ENCODE assay signal across 8 mouse cellular contexts in the genomic region with DNA sequence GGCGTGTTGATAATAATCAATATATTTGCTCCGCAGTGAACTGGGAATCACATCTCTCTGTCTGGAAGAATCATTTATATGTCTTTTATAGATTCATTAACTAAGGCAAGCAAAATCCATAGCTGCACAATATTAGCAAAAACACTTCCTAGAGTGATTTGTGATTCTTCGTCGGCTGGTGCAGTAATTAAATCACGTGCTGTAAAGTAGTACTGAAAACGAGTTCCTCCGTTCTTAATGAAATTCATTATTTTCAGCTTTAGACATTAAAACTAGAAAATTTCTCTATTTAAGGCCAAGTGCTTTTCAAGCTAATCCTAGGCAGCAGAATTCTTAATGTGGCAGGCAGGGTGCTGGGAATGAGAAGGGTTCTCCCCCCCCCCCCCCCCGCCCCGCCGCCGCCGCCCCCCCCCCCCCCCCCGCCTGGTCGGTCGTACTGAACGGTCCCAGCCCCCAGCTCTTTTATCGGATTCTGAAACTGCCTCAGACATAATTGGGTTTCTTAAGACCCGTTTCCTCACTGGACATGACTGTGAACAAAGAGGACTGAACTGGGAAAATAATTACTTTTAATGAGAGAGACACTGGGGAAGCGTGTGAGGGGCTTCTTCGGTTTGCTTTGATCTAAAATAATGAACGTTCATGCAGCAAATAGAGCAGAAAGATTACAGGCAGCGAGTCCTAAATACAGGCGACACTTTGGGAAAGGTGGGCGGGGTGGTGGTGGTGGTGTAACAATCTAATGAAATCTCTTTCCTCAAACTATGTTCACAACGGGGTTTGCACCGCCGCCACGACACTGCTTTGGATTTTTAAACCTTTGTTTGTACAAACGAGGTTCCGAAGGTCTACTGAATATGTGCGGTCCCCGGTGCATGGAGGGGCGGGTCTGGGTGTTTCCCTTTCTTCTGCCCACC.
DNase-seq lines count a peak whose midpoint lies in the region; ATAC-seq and TF ChIP-seq lines count a peak whose summit lies in the region.

No protein-coding gene starts in this region.

- TF ChIP-seq CTCF in cerebellum, adult 2 months (IDR thresholded peaks at IDR 0.05; ENCODE audit: borderline replicate concordance, insufficient read depth, low read depth, low read length) = no peak

- DNase-seq in cerebellum, adult 2 months = no peak
- DNase-seq in cerebellum, adult 8-10 months = no peak
- DNase-seq in lung, postnatal 25 days (ENCODE audit: low spot score) = no peak
- no peak for DNase-seq in spleen, postnatal 36 days (ENCODE audit: low spot score in 2 of 2)

- H3K9ac ChIP-seq in lung, embryonic 16.5 days (ENCODE audit: low read length) = peak overlapping the region; percentile 61
- H3K9ac ChIP-seq in intestine, embryonic 15.5 days = no peak overlapping the region
- H3K9ac ChIP-seq in midbrain, embryonic 16.5 days (ENCODE audit: low read depth, low read length) = peak overlapping the region; percentile 65

- TF ChIP-seq POLR2A in cerebellum, adult 2 months (IDR thresholded peaks at IDR 0.05; ENCODE audit: borderline replicate concordance, insufficient read depth, low read length) = no peak

- H3K4me1 ChIP-seq in cerebellum, adult 2 months (ENCODE audit: control insufficient read depth, insufficient read depth, low read length) = no peaks in the 10 kb centered on the region
- peaks cover 4% of the 10 kb centered on the region; the same call in 1 of the 2 replicates for H3K4me1 ChIP-seq in lung, embryonic 16.5 days (replicated peaks; ENCODE audit: control insufficient read depth, insufficient read depth, low read length)
- no peaks in the 10 kb centered on the region for H3K4me1 ChIP-seq in intestine, embryonic 15.5 days (replicated peaks)
- H3K4me1 ChIP-seq in midbrain, embryonic 16.5 days (ENCODE audit: control insufficient read depth, insufficient read depth, low read length) = peaks cover 5% of the 10 kb centered on the region; the same call in 1 of the 2 replicates

- H3K9me3 ChIP-seq in lung, embryonic 16.5 days (ENCODE audit: control insufficient read depth, low read length) = no peaks in the 10 kb centered on the region
- H3K9me3 ChIP-seq in intestine, embryonic 15.5 days = no peaks in the 10 kb centered on the region
- no peaks in the 10 kb centered on the region for H3K9me3 ChIP-seq in midbrain, embryonic 16.5 days (replicated peaks; ENCODE audit: control insufficient read depth, low read length, poor library complexity, severe bottlenecking)

- no peak overlapping the region for H3K27ac ChIP-seq in cerebellum, adult 2 months (ENCODE audit: insufficient read depth, low read length)
- H3K27ac ChIP-seq in lung, embryonic 16.5 days (ENCODE audit: low read length) = no peak overlapping the region
- peak overlapping the region; percentile 32 for H3K27ac ChIP-seq in intestine, embryonic 15.5 days
- H3K27ac ChIP-seq in midbrain, embryonic 16.5 days (ENCODE audit: low read length) = peak overlapping the region; percentile 87

- H3K27me3 ChIP-seq in cerebellum, adult 2 months (ENCODE audit: control insufficient read depth, insufficient read depth, low read length) = no peaks in the 10 kb centered on the region; the same call in 1 of the 2 replicates
- H3K27me3 ChIP-seq in lung, embryonic 16.5 days (ENCODE audit: control insufficient read depth, insufficient read depth, low read depth, low read length) = no peaks in the 10 kb centered on the region
- no peaks in the 10 kb centered on the region for H3K27me3 ChIP-seq in intestine, embryonic 15.5 days (replicated peaks)
- H3K27me3 ChIP-seq in midbrain, embryonic 16.5 days (ENCODE audit: control insufficient read depth, insufficient read depth, low read depth, low read length) = no peaks in the 10 kb centered on the region

- peak overlapping the region; percentile 24 for H3K4me3 ChIP-seq in cerebellum, adult 2 months (replicated peaks; ENCODE audit: insufficient read depth, low read depth, low read length)
- H3K4me3 ChIP-seq in lung, embryonic 16.5 days (ENCODE audit: low read length) = peak overlapping the region; percentile 52
- H3K4me3 ChIP-seq in intestine, embryonic 15.5 days (replicated peaks) = peak overlapping the region; percentile 33
- peak overlapping the region; percentile 44 for H3K4me3 ChIP-seq in midbrain, embryonic 16.5 days (ENCODE audit: low read depth, low read length)

- no peaks in the 10 kb centered on the region for H3K36me3 ChIP-seq in lung, embryonic 16.5 days (ENCODE audit: control insufficient read depth, insufficient read depth, low read length)
- H3K36me3 ChIP-seq in intestine, embryonic 15.5 days = no peaks in the 10 kb centered on the region
- no peaks in the 10 kb centered on the region for H3K36me3 ChIP-seq in midbrain, embryonic 16.5 days (ENCODE audit: control insufficient read depth, insufficient read depth, low read length)

- 9% methylated on average over 24 of the region's 33 CpGs for WGBS in cerebellum, adult 2 months
- WGBS in lung, embryonic 16.5 days = 13% methylated on average over 24 of the region's 33 CpGs
- 20% methylated on average over 25 of the region's 33 CpGs for WGBS in intestine, embryonic 15.5 days
- WGBS in midbrain, embryonic 16.5 days = 6% methylated on average over 24 of the region's 33 CpGs

- H3K4me2 ChIP-seq in lung, embryonic 16.5 days (ENCODE audit: low read depth, low read length) = peak overlapping the region; percentile 73
- H3K4me2 ChIP-seq in intestine, embryonic 15.5 days (replicated peaks) = peak overlapping the region; percentile 68
- H3K4me2 ChIP-seq in midbrain, embryonic 16.5 days (ENCODE audit: low read length) = peak overlapping the region; percentile 68

- no peak for ATAC-seq in lung, embryonic 16.5 days (ENCODE audit: low read depth)
- peak; percentile 63 for ATAC-seq in intestine, embryonic 15.5 days
- ATAC-seq in midbrain, embryonic 16.5 days = peak; percentile 81
- no peak for ATAC-seq in granulocyte monocyte progenitor cell, adult 5-6 weeks (replicated peaks; ENCODE audit: poor library complexity, severe bottlenecking)

Comparison
In these comparisons a context has a peak if more than half of its experiments do, and no peak if none do; other contexts are left out.
1. H3K27ac ChIP-seq: peak in intestine, embryonic 15.5 days (single experiment) and midbrain, embryonic 16.5 days (single experiment); none in cerebellum, adult 2 months (single experiment) and lung, embryonic 16.5 days (single experiment).
2. ATAC-seq: peak in intestine, embryonic 15.5 days (single experiment) and midbrain, embryonic 16.5 days (single experiment); none in lung, embryonic 16.5 days (single experiment) and granulocyte monocyte progenitor cell, adult 5-6 weeks (single experiment).
3. Peak in every context shown above with its lines, with median percentiles within 50 percentile points of each other: H3K4me3 ChIP-seq and H3K4me2 ChIP-seq.